Mouse (Mus musculus) limb, embryonic 14.5 days (tissue): ENCODE measurements around the gene Actl6a. TPM values are rescaled to one million over a fixed set of nuclear protein-coding genes. Genes with fewer than 3 reads are reported as not detected.
"Not testable (repeated sequence)": the region's sequence is repeated elsewhere in the genome, so short reads cannot be mapped to it uniquely, and the experiment has no call there.

ENCODE experiments used
- ATAC-seq: fragments of 200-750 bp; cut with Nextera tagmentation; 2 replicates; pipeline ENCODE4 v1.8.0; 2017; ENCODE audit warnings: low read depth, moderate number of reproducible peaks, moderate TSS enrichment; ENCODE audit not compliant: low FRiP score
- DNase-seq: peaks from one replicate; pipeline ENCODE4 v3.0.0-alpha.2; 2015; ENCODE audit warnings: low spot score
- H3K27ac ChIP-seq: fragments of 300-500 bp; sonication (generic); replicated peaks from 2 replicates; pipeline ENCODE4 v1.5.1; 2014; ENCODE audit warnings: low read depth, mild to moderate bottlenecking, low read length, moderate library complexity, mixed read lengths
- H3K27me3 ChIP-seq: fragments of 300-500 bp; sonication (generic); 2 replicates; pipeline ENCODE4 v1.6.1; 2014; ENCODE audit warnings: low read length, mixed read lengths; ENCODE audit not compliant: control insufficient read depth, insufficient read depth
- H3K36me3 ChIP-seq: fragments of 300-500 bp; sonication (generic); 2 replicates; pipeline ENCODE4 v1.6.1; 2014; ENCODE audit warnings: mild to moderate bottlenecking, low read length, moderate library complexity, mixed read lengths; ENCODE audit not compliant: control insufficient read depth, insufficient read depth
- H3K4me1 ChIP-seq: fragments of 300-500 bp; sonication (generic); 2 replicates; pipeline ENCODE4 v1.6.1; 2014; ENCODE audit warnings: antibody characterized with exemption, low read length, mixed read lengths; ENCODE audit not compliant: control insufficient read depth, insufficient read depth
- H3K4me2 ChIP-seq: fragments of 300-500 bp; sonication (generic); replicated peaks from 2 replicates; pipeline ENCODE4 v1.6.1; 2014; ENCODE audit warnings: low read depth, mild to moderate bottlenecking, low read length, moderate library complexity; ENCODE audit not compliant: severe bottlenecking
- H3K4me3 ChIP-seq: fragments of 300-500 bp; sonication (generic); replicated peaks from 2 replicates; pipeline ENCODE4 v1.5.1; 2014; ENCODE audit warnings: low read length
- H3K9ac ChIP-seq: fragments of 300-500 bp; sonication (generic); 2 replicates; pipeline ENCODE4 v1.6.1; 2014; ENCODE audit warnings: mild to moderate bottlenecking, low read depth, low read length, moderate library complexity; ENCODE audit not compliant: severe bottlenecking
- H3K9me3 ChIP-seq: fragments of 300-500 bp; sonication (generic); 2 replicates; pipeline ENCODE4 v1.6.1; 2016; ENCODE audit warnings: low read length; ENCODE audit not compliant: control insufficient read depth
- POLR2A ChIP-seq: fragments of 200-500 bp; IDR thresholded peaks from 2 replicates; pipeline ENCODE4 v1.8.0; 2012; ENCODE audit warnings: inconsistent platforms, mild to moderate bottlenecking, moderate library complexity, borderline replicate concordance; ENCODE audit not compliant: insufficient read depth, insufficient read length; ENCODE audit errors: extremely low read depth
- WGBS: fragments of 180-500 bp; shearing (Covaris S2); extraction: QIAGEN DNeasy Blood & Tissue Kit; methylation state at CpG from one replicate; pipeline ENCODE4 v1.1.7; 2014; 5-methylcytosine and 5-hydroxymethylcytosine counted together
- polyA plus RNA-seq, 2 experiments: library from polyadenylated mRNA; depleted of rRNA in 1 of 2; stranded (reverse) in 1 of 2; unstranded in 1 of 2; fragments of >200 nt; fragmentation: Nextera tagmentation in 1 of 2; extraction: Ambion mirVana in 1 of 2; gene quantifications; 2 replicates each; pipeline versions ENCODE4 v1.2.1 to v1.2.3; 2012 to 2014

Actl6a gene
- polyA plus RNA-seq, 2 experiments = 67.9 to 124 TPM

- no peak overlapping the region for H3K4me2 ChIP-seq
- no peak for TF ChIP-seq POLR2A
- no peak overlapping the region for H3K4me3 ChIP-seq
- H3K27me3 ChIP-seq = no peaks in the 10 kb centered on the region
- 89% methylated on average over 5 of the region's 5 CpGs for WGBS
- H3K4me1 ChIP-seq = peaks cover 7% of the 10 kb centered on the region
- H3K27ac ChIP-seq = no peak overlapping the region
- no peak overlapping the region for H3K9ac ChIP-seq
- no peak for DNase-seq
- peaks cover 8% of the 10 kb centered on the region for H3K36me3 ChIP-seq
- no peak for ATAC-seq
- H3K9me3 ChIP-seq = no peaks in the 10 kb centered on the region
These were observed 32.5 kb downstream of the Actl6a start for GRCm38 (mm10) chr3:32738549-32738948.

- Histone ChIP-seq H3K4me3 (no peak overlapping the region), H3K9me3 (no peaks in the 10 kb centered on the region), H3K9ac (no peak overlapping the region), H3K27ac (no peak overlapping the region), H3K36me3 (peaks cover 22% of the 10 kb centered on the region), H3K4me1 (peaks cover 7% of the 10 kb centered on the region), H3K27me3 (no peaks in the 10 kb centered on the region), H3K4me2 (no peak overlapping the region)
- TF ChIP-seq POLR2A = no peak
- DNase-seq (no peak), ATAC-seq (no peak)
- 80% methylated on average over 2 of the region's 2 CpGs for WGBS
These were observed 36.2 kb downstream of the Actl6a start for GRCm38 (mm10) chr3:32742276-32742780.

- no peak for DNase-seq
- WGBS = 95% methylated on average over 6 of the region's 6 CpGs
- Histone ChIP-seq H3K36me3 (peaks cover 41% of the 10 kb centered on the region), H3K9ac (no peak overlapping the region), H3K9me3 (no peaks in the 10 kb centered on the region), H3K4me2 (no peak overlapping the region), H3K4me1 (no peaks in the 10 kb centered on the region), H3K27ac (no peak overlapping the region), H3K27me3 (no peaks in the 10 kb centered on the region), H3K4me3 (no peak overlapping the region)
- no peak for ATAC-seq
- no peak for TF ChIP-seq POLR2A
These were observed 38.9 kb downstream of the Actl6a start for GRCm38 (mm10) chr3:32745001-32745400.

GRCm38 (mm10) chr3:32745426-32745825 lies 39.3 kb downstream of the Actl6a start:
- DNase-seq, H3K27ac ChIP-seq, H3K4me3 ChIP-seq, H3K27me3 ChIP-seq, H3K9ac ChIP-seq, H3K9me3 ChIP-seq, H3K4me2 ChIP-seq, ATAC-seq, H3K4me1 ChIP-seq: not testable (repeated sequence)
- H3K36me3 ChIP-seq = peaks cover 44% of the 10 kb centered on the region

GRCm38 (mm10) chr3:32748384-32748783 lies 42.3 kb downstream of the Actl6a start:
- Histone ChIP-seq H3K27me3 (no peaks in the 10 kb centered on the region), H3K9me3 (no peaks in the 10 kb centered on the region), H3K27ac (no peak overlapping the region), H3K4me3 (no peak overlapping the region), H3K4me2 (no peak overlapping the region), H3K4me1 (no peaks in the 10 kb centered on the region), H3K9ac (no peak overlapping the region), H3K36me3 (peaks cover 72% of the 10 kb centered on the region)
- DNase-seq = no peak
- 90% methylated on average over 9 of the region's 9 CpGs for WGBS
- no peak for TF ChIP-seq POLR2A
- ATAC-seq = no peak
